Mouse (Mus musculus) MEL (cell line): Measurements from ENCODE around the gene Olfr763. TPM values are rescaled to one million over a fixed set of nuclear protein-coding genes. Genes with fewer than 3 reads are reported as not detected.

Experiments used
- DNase-seq: peaks from one replicate; pipeline ENCODE4 v3.0.0; 2011; ENCODE audit warnings: low read depth, low spot score
- H3K27ac ChIP-seq: 2 replicates; pipeline ENCODE4 v1.5.1; 2012; ENCODE audit warnings: low read depth, mild to moderate bottlenecking, control low read depth, low read length, moderate library complexity; ENCODE audit not compliant: control insufficient read depth
- H3K27me3 ChIP-seq, 2 experiments: fragments of 150-350 bp in 1 of 2; sonication (generic) in 1 of 2; 2 replicates each; pipeline ENCODE4 v1.6.1; 2012; ENCODE audit warnings: low read length in 2 of 2, mild to moderate bottlenecking in 2 of 2, improper control_type of control experiment in 1 of 2, moderate library complexity in 1 of 2; ENCODE audit not compliant: insufficient read depth in 2 of 2, control insufficient read depth in 1 of 2
- H3K36me3 ChIP-seq, 2 experiments: 2 replicates each; pipeline ENCODE4 v1.6.1; 2012 to 2014; ENCODE audit warnings: low read length in 2 of 2, improper control_type of control experiment in 1 of 2, inconsistent platforms in 1 of 2, mild to moderate bottlenecking in 1 of 2; ENCODE audit not compliant: insufficient read depth in 2 of 2, control insufficient read depth in 1 of 2
- H3K4me1 ChIP-seq, 2 experiments: fragments of 150-350 bp in 1 of 2; sonication (generic) in 1 of 2; 2 replicates each; pipeline ENCODE4 v1.6.1; 2012; ENCODE audit warnings: low read length in 2 of 2, improper control_type of control experiment in 1 of 2, mild to moderate bottlenecking in 1 of 2; ENCODE audit not compliant: insufficient read depth in 2 of 2, control insufficient read depth in 1 of 2
- H3K4me3 ChIP-seq, 2 experiments: fragments of 150-350 bp in 1 of 2; sonication (generic) in 1 of 2; 2 replicates each; pipeline ENCODE4 v1.5.1; 2012; ENCODE audit warnings: low read depth in 2 of 2, low read length in 2 of 2, mild to moderate bottlenecking in 2 of 2, moderate library complexity in 2 of 2, control low read depth in 1 of 2, improper control_type of control experiment in 1 of 2; ENCODE audit not compliant: control insufficient read depth in 1 of 2, insufficient read depth in 1 of 2
- H3K79me2 ChIP-seq: 2 replicates; pipeline ENCODE4 v1.6.1; 2012; ENCODE audit warnings: mild to moderate bottlenecking, low read length, moderate library complexity; ENCODE audit not compliant: control insufficient read depth, poor library complexity, insufficient read depth
- H3K9ac ChIP-seq: 2 replicates; pipeline ENCODE4 v1.6.1; 2012; ENCODE audit warnings: low read depth, mild to moderate bottlenecking, control low read depth, low read length, moderate library complexity; ENCODE audit not compliant: control insufficient read depth, poor library complexity, severe bottlenecking
- H3K9me3 ChIP-seq: fragments of 150-350 bp; sonication (generic); replicated peaks from 2 replicates; pipeline ENCODE4 v1.6.1; 2012; ENCODE audit warnings: mild to moderate bottlenecking, low read length, improper control_type of control experiment, moderate library complexity; ENCODE audit not compliant: insufficient read depth
- BHLHE40 ChIP-seq: IDR thresholded peaks from 2 replicates; pipeline ENCODE4 v1.6.1; 2012; ENCODE audit warnings: low read depth, mild to moderate bottlenecking, inconsistent platforms, low read length, improper control_type of control experiment, borderline replicate concordance
- CHD1 ChIP-seq: IDR thresholded peaks from 2 replicates; pipeline ENCODE4 v1.6.1; 2012; ENCODE audit warnings: low read depth, mild to moderate bottlenecking, inconsistent platforms, low read length, improper control_type of control experiment
- CHD2 ChIP-seq: IDR thresholded peaks from 2 replicates; pipeline ENCODE4 v1.6.1; 2011; ENCODE audit warnings: low read length, improper control_type of control experiment
- CTCF ChIP-seq, 3 experiments: IDR thresholded peaks in 2 of 3; conservative IDR thresholded peaks in 1 of 3; 2 replicates each; pipeline ENCODE4 v1.5.1; 2011 to 2012; ENCODE audit warnings: low read length in 3 of 3, low read depth in 2 of 3, mild to moderate bottlenecking in 2 of 3, improper control_type of control experiment in 1 of 3, inconsistent platforms in 1 of 3, mixed read lengths in 1 of 3, moderate library complexity in 1 of 3; ENCODE audit not compliant: control insufficient read depth in 1 of 3, insufficient read depth in 1 of 3, poor library complexity in 1 of 3, severe bottlenecking in 1 of 3
- ELF1 ChIP-seq: IDR thresholded peaks from 2 replicates; pipeline ENCODE4 v1.6.1; 2014; ENCODE audit warnings: low read depth, mild to moderate bottlenecking, inconsistent platforms, low read length, improper control_type of control experiment, moderate library complexity
- EP300 ChIP-seq, 2 experiments: IDR thresholded peaks; 2 replicates each; pipeline ENCODE4 v1.6.1; 2011; ENCODE audit warnings: improper control_type of control experiment in 2 of 2, low read length in 2 of 2, low read depth in 1 of 2, mild to moderate bottlenecking in 1 of 2
- ETS1 ChIP-seq: IDR thresholded peaks from 2 replicates; pipeline ENCODE4 v1.6.1; 2012; ENCODE audit warnings: low read depth, mild to moderate bottlenecking, inconsistent platforms, low read length, improper control_type of control experiment, moderate library complexity
- JUND ChIP-seq: IDR thresholded peaks from 2 replicates; pipeline ENCODE4 v1.6.1; 2011; ENCODE audit warnings: low read depth, mild to moderate bottlenecking, improper control_type of control experiment, low read length
- MAX ChIP-seq: IDR thresholded peaks from 2 replicates; pipeline ENCODE4 v1.6.1; 2011; ENCODE audit warnings: low read length, improper control_type of control experiment
- MAZ ChIP-seq: IDR thresholded peaks from 2 replicates; pipeline ENCODE4 v1.6.1; 2012; ENCODE audit warnings: low read depth, mild to moderate bottlenecking, inconsistent platforms, low read length, improper control_type of control experiment
- MXI1 ChIP-seq: IDR thresholded peaks from 2 replicates; pipeline ENCODE4 v1.6.1; 2011; ENCODE audit warnings: mild to moderate bottlenecking, low read depth, low read length, improper control_type of control experiment
- NELFE ChIP-seq: IDR thresholded peaks from 2 replicates; pipeline ENCODE4 v1.6.1; 2011; ENCODE audit warnings: low read depth, low read length, improper control_type of control experiment
- NRF1 ChIP-seq: IDR thresholded peaks from 2 replicates; pipeline ENCODE4 v1.6.1; 2014; ENCODE audit warnings: low read depth, mild to moderate bottlenecking, inconsistent platforms, low read length, improper control_type of control experiment, moderate library complexity; ENCODE audit not compliant: poor library complexity, insufficient read depth, severe bottlenecking
- POLR2A ChIP-seq, 2 experiments: IDR thresholded peaks; 2 replicates each; pipeline ENCODE4 v1.6.1; 2011 to 2012; ENCODE audit warnings: low read length in 2 of 2, mild to moderate bottlenecking in 2 of 2, control low read depth in 1 of 2, improper control_type of control experiment in 1 of 2, low read depth in 1 of 2, moderate library complexity in 1 of 2; ENCODE audit not compliant: control insufficient read depth in 1 of 2, insufficient read depth in 1 of 2, poor library complexity in 1 of 2
- POLR2AphosphoS2 ChIP-seq: IDR thresholded peaks from 2 replicates; pipeline ENCODE4 v1.6.1; 2011; ENCODE audit warnings: low read length, improper control_type of control experiment
- RCOR1 ChIP-seq: IDR thresholded peaks from 2 replicates; pipeline ENCODE4 v1.6.1; 2012; ENCODE audit warnings: low read depth, mild to moderate bottlenecking, inconsistent platforms, low read length, improper control_type of control experiment
- SIN3A ChIP-seq: IDR thresholded peaks from 2 replicates; pipeline ENCODE4 v1.6.1; 2012; ENCODE audit warnings: low read length, improper control_type of control experiment, inconsistent platforms
- TAL1 ChIP-seq: IDR thresholded peaks from 2 replicates; pipeline ENCODE4 v1.6.1; 2012; ENCODE audit warnings: mild to moderate bottlenecking, inconsistent platforms, low read length, moderate library complexity, mixed read lengths
- TBP ChIP-seq: IDR thresholded peaks from 2 replicates; pipeline ENCODE4 v1.8.0; 2011; ENCODE audit warnings: low read depth, low read length, improper control_type of control experiment
- TCF12 ChIP-seq: IDR thresholded peaks from 2 replicates; pipeline ENCODE4 v1.6.1; 2014; ENCODE audit warnings: low read depth, mild to moderate bottlenecking, inconsistent platforms, low read length, improper control_type of control experiment, moderate library complexity
- USF1 ChIP-seq: IDR thresholded peaks from 2 replicates; pipeline ENCODE4 v1.6.1; 2014; ENCODE audit warnings: low read depth, mild to moderate bottlenecking, inconsistent platforms, low read length, improper control_type of control experiment, moderate library complexity
- ZC3H11A ChIP-seq: IDR thresholded peaks from 2 replicates; pipeline ENCODE4 v1.6.1; 2012; ENCODE audit warnings: low read depth, mild to moderate bottlenecking, inconsistent platforms, low read length, improper control_type of control experiment
- ZKSCAN1 ChIP-seq: IDR thresholded peaks from 2 replicates; pipeline ENCODE4 v1.6.1; 2012; ENCODE audit warnings: low read depth, mild to moderate bottlenecking, inconsistent platforms, low read length, improper control_type of control experiment, moderate library complexity
- ZMIZ1 ChIP-seq: IDR thresholded peaks from 2 replicates; pipeline ENCODE4 v1.6.1; 2012; ENCODE audit warnings: low read depth, mild to moderate bottlenecking, inconsistent platforms, low read length, improper control_type of control experiment, moderate library complexity
- ZNF384 ChIP-seq: IDR thresholded peaks from 2 replicates; pipeline ENCODE4 v1.6.1; 2012; ENCODE audit warnings: low read depth, mild to moderate bottlenecking, inconsistent platforms, low read length, improper control_type of control experiment
- polyA plus RNA-seq, 2 experiments: library from polyadenylated mRNA; stranded (reverse) in 1 of 2; unstranded in 1 of 2; fragments of >175 nt in 1 of 2; fragments of >200 nt in 1 of 2; gene quantifications; 2 replicates each; pipeline versions ENCODE4 v1.2.1 to v1.2.4; 2012; ENCODE audit warnings: low replicate concordance in 2 of 2, low read depth in 1 of 2; ENCODE audit not compliant: insufficient read length in 2 of 2, insufficient read depth in 1 of 2, missing spikeins in 1 of 2
- total RNA-seq: library from RNA; depleted of rRNA; stranded (reverse); fragments of 300-350 nt; gene quantifications from 2 replicates; pipeline ENCODE4 v1.2.3, GENCODE M21; 2012

Gene Olfr763
- total and polyA plus RNA-seq, 3 experiments: not detected

GRCm38 (mm10) chr10:128990994-128991393 is 19.6 kb upstream of the Olfr763 start (continued):
- TF ChIP-seq USF1: no peak
- TF ChIP-seq, all 39 proteins: peak for 0

GRCm38 (mm10) chr10:128995796-128996195 is 14.8 kb upstream of the Olfr763 start:
- no peaks in the 10 kb centered on the region for H3K79me2 ChIP-seq
- H3K36me3 ChIP-seq: no peaks in the 10 kb centered on the region

GRCm38 (mm10) chr10:128996523-128997040 is 14.0 kb upstream of the Olfr763 start:
- Histone ChIP-seq H3K27me3 (peaks cover 0 to 2% of the 10 kb centered on the region in 2 experiments; a peak in 1 of 4 replicates), H3K9me3 (no peaks in the 10 kb centered on the region), H3K79me2 (no peaks in the 10 kb centered on the region), H3K27ac (no peak overlapping the region), H3K4me3 (no peak overlapping the region), H3K36me3 (no peaks in the 10 kb centered on the region), H3K4me1 (no peaks in the 10 kb centered on the region), H3K9ac (no peak overlapping the region)
- no peak for DNase-seq
- no peak for TF ChIP-seq NELFE
- no peak for TF ChIP-seq JUND
- TF ChIP-seq ELF1: no peak
- no peak for TF ChIP-seq MXI1
- no peak for TF ChIP-seq USF1
- no peak for TF ChIP-seq ZMIZ1
- TF ChIP-seq CHD1: no peak
- TF ChIP-seq TBP: no peak
- TF ChIP-seq MAX: no peak
- no peak for TF ChIP-seq CHD2
- TF ChIP-seq ZNF384: no peak
- TF ChIP-seq POLR2A (IDR thresholded peaks at IDR 0.05; ENCODE audit: control insufficient read depth in 1 of 2, insufficient read depth in 1 of 2, low read depth in 1 of 2, low read length in 2 of 2, poor library complexity in 1 of 2): no peak
- no peak for TF ChIP-seq TAL1
- no peak for TF ChIP-seq RCOR1
- no peak for TF ChIP-seq EP300 (IDR thresholded peaks at IDR 0.05; ENCODE audit: low read depth in 1 of 2, low read length in 2 of 2)
- no peak for TF ChIP-seq SIN3A
- TF ChIP-seq ETS1: no peak
- TF ChIP-seq NRF1: no peak
- TF ChIP-seq BHLHE40: no peak
- TF ChIP-seq POLR2AphosphoS2: no peak

More at GRCm38 (mm10) chr10:128995796-128996195, 14.8 kb upstream of the Olfr763 start:
- no peak overlapping the region for H3K4me3 ChIP-seq
- no peak overlapping the region for H3K9ac ChIP-seq
- no peak for DNase-seq
- H3K27ac ChIP-seq: no peak overlapping the region
- H3K27me3 ChIP-seq: peaks cover 0 to 2% of the 10 kb centered on the region in 2 experiments; a peak in 1 of 4 replicates
- no peaks in the 10 kb centered on the region for H3K4me1 ChIP-seq
- TF ChIP-seq ZC3H11A (no peak), ETS1 (no peak), CTCF (IDR thresholded peaks at IDR 0.05 in 2 of 3, conservative IDR thresholded peaks at IDR 0.05 in 1 of 3; ENCODE audit: control insufficient read depth in 1 of 3, insufficient read depth in 1 of 3, low read depth in 2 of 3, low read length in 3 of 3, poor library complexity in 1 of 3, severe bottlenecking in 1 of 3) (no peak), TCF12 (no peak), ZMIZ1 (no peak), EP300 (IDR thresholded peaks at IDR 0.05; ENCODE audit: low read depth in 1 of 2, low read length in 2 of 2) (no peak), SIN3A (no peak), NRF1 (no peak), JUND (no peak), POLR2A (IDR thresholded peaks at IDR 0.05; ENCODE audit: control insufficient read depth in 1 of 2, insufficient read depth in 1 of 2, low read depth in 1 of 2, low read length in 2 of 2, poor library complexity in 1 of 2) (no peak), CHD1 (no peak), ZKSCAN1 (no peak), MAX (no peak), USF1 (no peak), MAZ (no peak)
- H3K9me3 ChIP-seq: no peaks in the 10 kb centered on the region
